Mouse (Mus musculus) brain, embryonic 18.5 days (tissue): ENCODE results near the gene Slc5a6.
"Not testable (repeated sequence)": the region's sequence is repeated elsewhere in the genome, so short reads cannot be mapped to it uniquely, and the experiment has no call there.

Experiments used
- DNase-seq: peaks from one replicate; pipeline ENCODE4 v3.0.0-alpha.2; 2012; ENCODE audit warnings: low read depth, low spot score

Gene Slc5a6

DNA sequence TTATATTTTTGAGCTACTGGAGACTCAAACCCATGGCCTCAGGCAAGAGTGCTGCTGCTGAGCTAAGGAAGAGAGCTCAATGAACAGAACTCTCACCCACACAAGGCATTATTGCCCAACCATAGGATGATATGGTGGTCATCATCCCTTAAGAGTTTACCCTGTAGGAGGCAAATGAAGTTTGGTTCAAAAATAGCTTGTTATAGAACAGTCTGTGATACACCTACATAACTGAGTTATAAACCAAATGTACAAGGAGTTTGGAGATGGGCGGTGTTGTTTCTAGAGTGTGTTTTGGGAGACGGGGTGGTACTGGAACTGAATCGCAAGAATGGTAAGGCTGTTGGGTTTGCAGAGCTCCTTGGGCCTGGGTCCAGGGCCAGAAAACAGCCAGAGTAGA lies 21.1 kb upstream of the Slc5a6 start:
- no peak for DNase-seq

DNA sequence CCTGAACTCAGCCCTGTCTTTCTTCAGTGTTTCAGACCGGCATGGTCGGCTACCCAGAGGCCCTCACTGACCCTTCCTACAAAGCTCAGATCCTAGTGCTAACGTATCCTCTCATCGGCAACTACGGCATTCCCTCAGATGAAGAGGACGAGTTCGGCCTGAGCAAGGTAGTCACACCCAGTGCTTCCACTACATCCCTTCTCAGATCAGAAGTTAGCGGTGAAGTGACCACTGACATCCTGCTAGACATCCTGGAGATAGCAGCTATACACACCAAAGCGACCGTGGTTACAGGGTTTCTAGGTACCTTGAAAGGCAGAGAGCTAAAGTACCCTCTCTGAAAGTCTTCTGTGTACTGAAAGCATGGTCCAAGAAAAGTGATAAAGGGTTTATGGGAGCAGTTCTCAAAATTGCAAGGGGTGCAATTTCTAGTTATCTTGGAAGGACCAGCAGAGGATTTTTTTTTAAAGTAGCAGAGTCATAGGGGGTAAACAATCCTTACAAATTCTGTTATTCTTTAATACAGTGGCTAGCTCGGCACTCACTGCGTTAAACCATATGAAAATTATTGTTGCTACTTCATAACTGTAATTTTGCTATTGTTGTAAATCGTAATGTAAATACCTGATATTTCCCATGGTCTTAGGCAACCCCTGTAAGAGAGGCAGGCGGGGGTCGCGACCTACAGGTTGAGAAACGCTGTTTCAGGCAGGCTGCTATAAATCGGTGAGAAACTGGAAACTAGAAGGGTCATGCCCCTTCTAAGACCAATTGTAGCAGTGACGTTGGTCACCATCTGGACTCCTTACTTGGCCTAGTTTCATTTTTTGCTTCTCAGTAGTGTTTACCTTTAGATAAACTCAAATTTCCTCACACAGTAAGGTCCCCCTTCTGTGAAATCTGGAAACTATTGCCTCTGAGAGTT lies 6.8 kb upstream of the Slc5a6 start:
- DNase-seq: no peak

DNA sequence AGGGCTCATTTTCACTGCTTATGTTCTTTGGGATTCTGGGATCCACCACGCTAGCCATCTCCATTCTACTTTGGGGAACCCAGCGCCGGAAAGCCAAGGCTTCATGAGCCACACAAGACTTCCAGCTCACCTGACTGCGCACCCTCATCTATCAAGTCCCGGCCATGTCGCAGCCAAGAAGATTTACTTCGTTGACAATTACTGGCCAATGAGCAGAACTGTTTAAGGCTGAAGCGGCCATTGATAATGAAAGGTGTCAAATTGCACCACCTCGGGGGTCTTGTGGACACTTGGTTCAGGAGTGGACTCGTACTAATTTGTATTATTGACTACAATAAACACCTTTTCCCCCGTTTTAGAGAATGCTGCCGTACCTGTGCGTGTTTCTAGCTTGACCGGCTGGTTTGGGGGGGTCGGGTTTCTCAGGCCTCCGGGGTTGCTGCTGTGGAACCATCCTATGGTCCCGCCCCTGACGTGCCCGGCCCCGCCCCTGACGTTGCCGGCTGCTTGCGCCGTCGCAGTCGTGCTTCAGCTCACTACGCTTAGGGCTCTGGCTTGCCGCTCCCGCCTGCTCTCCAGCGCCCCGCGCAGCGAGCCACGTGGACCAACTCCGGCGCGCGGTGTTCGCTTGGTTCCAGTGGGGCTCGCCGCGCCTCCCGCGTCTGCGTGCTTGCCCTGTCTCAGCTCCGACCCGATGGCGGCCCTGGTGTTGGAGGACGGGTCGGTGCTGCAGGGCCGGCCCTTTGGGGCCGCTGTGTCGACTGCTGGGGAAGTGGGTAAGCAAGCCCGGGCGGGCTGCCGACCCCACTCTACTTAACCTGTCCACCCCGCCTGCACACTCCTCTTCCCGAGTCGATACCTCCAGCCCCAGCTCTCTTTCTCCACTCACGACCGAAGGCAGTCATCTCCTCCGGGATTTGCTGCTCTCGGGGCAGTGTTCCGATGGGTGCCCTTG lies 5.8 kb upstream of the Slc5a6 start, which contains the start of gene Cad:
TSS of gene Cad (plus strand) at position 520 of the 955 bp plus-strand sequence.
- peak; percentile 81 for DNase-seq

DNA sequence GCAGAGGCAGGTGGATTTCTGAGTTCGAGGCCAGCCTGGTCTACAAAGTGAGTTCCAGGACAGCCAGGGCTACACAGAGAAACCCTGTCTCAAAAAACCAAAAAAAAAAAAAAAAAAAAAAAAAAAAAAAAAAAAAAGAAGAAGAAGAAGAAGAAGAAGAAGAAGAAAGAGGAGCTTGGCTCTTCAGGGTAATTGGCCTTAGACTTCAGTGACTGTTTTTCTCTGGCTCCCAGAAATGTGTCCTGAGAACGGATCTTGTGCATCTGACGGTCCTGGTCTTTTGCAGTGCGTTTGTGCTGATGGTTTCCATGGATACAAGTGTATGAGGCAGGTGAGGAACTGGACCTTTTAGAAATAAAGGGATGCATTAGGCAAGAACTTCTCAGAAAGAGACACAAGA lies 5.0 kb upstream of the Slc5a6 start:
- not testable (repeated sequence) for DNase-seq

DNA sequence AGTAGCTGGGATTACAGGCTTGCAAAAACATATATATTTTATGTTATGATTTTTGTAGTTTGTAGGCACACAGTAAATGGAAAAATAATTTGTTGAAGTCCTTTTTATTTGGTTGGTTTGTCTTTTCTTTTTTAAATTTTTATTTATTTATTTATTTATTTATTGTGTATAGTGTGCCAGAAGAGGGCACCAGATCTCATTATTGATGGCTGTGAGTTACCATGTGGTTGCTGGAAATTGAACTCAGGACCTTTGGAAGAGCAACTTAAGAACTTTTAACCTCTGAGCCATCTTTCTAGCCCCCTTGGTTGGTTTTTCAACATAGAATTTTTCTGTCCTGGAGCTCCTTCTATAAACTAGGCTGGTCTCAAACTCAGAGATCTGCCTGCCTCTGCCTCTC lies 1.7 kb upstream of the Slc5a6 start:
- DNase-seq: no peak

DNA sequence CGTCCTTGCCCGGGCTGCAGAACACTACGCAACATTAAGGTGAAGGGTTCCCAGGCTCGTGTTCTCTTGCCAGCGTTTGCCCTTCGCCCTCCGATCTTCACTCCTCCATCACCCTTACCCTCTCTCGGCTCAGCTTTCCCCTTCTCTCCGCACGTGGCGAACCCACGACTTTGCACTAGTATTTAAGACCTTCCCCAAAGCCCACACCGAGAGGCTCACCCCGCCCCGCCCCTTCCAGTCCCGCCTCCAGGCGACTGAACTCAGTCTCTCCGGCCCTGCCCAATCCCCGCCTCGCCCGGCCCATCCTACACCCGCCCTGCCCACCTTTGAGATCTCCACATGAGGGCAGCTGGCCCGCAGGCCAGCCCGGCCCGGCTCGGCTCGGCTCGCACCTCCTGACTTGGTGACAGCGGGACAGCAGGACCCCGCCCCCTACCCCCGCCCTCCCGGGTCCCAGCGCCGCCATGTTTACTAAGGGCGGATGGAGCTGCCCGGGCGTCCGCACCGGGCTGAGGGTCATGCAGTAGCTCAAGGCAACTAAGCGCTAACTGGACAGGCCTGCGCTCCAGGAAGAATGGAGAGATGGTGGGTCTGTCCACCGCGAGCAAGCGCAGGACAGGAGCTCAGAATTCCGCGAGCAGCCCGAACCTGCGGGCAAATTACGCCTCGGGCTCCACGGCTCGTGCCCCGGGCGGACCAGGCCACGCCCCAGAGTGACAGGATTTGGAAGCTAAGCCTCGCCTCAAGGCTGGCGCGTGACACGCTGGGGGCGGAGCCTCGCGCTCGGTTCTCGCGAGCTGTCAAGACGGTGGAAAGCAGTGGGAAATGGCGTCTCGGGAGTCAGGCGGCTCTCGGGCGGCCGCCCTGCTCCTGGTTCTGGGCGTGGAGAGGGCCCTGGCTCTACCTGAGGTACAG lies 619 bp downstream of the Slc5a6 start, which contains the start of gene Atraid:
TSS of gene Atraid (plus strand) at position 465 of the 915 bp plus-strand sequence.
- DNase-seq: peak; percentile 96

DNA sequence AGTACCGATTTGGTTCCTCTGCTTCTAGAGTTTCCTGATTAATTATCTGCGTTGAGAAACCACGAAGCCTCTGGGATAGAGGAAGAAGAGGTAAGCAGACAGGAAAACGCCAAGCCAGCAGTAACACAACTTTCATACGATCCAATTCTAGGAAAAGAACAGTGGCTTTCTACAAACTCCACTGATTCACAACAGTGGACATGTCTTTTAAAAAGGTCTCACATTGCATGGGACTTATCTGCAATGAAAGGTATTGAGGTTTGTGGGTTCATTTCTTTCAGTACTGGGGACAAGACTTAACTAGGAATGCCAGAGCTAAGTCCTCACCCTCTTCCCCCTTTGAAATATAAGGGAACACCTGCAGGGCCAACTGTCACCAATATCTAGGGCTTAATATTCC lies 1.6 kb downstream of the Slc5a6 start:
- DNase-seq: no peak

DNA sequence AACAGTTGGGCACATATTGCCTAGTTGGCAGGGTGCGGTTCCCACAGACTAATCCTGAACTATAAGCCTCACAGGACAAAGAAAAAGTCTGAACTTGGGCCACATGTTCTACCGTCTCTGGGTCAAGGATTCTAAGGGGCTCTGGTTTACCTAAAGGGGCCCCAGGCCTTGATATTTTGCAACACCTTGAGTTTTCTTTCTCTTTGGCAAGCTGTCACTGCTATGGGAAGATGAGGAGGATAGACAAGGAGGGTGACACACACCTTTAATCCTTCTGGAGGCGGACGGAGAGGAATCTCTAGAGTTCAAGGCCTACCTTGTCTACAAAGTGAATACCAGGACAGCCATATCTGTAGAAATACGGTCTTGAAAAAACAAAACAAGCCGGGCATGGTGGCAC lies 2.3 kb downstream of the Slc5a6 start:
- no peak for DNase-seq

DNA sequence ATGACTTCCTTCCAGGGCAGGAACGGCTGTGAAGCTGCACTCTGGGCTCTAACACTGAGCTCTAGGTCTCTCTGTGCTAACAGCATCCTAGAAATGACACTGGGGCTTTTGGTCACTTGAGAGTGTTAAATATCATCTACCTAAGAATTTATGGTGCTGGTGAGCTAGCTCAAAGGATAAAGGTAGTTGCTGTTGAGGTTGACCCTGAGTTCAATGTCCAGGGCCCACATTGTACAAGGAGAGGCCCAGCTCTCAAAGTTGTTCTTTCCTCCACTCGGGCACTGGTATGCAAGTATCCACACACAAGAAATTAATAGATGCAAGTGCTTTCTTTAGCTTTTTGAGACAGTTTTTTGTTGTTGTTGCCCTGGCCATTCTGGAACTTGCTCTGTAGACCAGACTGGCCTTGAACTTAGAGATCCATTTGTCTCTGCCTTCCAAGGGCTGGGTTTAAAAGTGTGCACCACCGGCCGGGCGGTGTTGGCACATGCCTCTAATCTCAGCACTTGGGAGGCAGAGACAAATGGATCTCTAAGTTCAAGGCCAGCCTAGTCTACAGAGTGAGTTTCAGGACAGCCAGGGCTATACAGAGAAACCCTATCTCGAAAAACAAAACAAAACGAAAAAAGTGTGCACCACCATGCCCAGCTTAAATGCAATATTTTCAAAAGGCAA lies 10.4 kb downstream of the Slc5a6 start:
- DNase-seq: no peak

DNA sequence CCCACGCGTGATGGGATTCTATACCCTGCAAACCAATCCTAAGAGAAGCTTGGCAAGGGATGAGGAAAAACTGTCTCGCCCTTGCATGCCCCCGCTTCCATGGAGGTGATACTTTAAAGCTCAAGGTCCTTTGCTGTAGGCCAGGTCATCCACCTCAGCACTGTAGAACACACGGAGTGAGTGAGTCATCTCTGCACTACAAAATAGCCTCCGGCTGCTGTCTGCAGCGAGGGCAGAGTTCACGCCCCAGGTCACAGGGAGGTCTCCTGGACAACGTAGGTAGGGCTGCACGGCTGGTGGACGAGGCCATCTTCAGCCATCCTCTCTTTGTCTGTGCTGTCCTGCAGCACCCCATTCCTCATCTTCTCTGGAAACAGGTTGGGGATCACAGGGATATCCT lies 12.2 kb downstream of the Slc5a6 start:
- not testable (repeated sequence) for DNase-seq

DNA sequence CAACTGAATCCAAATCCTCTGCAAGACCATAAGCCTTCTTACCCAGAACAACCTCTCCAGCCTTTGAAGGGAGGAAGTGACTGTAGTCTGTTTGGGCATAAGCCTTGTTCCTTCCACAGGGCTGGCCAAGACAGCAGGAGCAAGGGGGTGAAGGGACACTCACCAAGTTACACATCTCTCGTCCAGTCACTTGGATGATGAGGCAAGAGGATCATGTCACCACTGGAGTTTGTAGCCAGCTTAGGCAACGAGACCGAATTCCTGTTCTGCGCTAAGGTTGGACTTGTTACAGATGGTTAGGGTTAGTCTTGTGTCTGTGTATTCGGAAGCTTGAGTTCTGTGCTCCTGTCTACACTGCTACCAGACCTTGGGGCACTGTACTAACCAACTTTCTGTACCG lies 14.1 kb downstream of the Slc5a6 start:
- no peak for DNase-seq

DNA sequence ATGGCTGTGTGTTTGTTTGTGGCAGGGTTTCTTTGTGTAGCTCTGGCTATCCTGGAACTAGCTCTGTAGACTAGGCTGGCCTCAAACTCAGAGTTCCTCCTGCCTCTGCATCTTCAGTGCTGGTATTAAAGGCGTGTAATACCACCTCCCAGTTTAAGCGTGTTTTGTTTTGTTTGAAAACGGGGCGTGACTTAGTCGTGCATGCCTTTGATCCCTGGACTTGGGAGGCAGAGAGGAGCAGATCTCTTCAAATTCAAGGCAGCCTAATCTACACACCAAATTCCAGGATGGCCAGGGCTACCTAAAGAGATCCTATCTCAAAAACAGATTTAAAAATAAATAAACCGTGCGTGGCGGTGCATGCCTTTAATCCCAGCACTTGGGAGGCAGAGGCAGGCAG lies 17.2 kb downstream of the Slc5a6 start:
- DNase-seq: no peak

DNA sequence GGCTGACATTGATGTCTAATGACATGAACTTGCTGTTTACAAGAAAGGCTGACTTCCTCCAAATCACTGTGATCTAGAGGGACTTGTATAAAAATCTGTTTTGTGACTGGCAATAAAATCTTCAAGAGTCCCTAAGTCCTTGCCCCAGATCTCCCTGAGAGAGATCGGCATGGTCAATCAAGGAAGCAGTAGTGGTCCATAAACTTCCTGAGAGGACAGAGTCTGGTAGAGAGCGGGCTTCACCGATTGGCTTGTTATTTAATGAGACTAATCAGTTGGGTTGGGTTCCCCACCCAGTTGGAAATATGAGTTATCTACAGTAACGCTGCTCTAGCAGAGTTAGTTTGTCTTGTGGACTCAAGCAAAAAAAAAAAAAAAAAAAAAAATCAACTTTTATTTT lies 17.8 kb downstream of the Slc5a6 start:
- no peak for DNase-seq

DNA sequence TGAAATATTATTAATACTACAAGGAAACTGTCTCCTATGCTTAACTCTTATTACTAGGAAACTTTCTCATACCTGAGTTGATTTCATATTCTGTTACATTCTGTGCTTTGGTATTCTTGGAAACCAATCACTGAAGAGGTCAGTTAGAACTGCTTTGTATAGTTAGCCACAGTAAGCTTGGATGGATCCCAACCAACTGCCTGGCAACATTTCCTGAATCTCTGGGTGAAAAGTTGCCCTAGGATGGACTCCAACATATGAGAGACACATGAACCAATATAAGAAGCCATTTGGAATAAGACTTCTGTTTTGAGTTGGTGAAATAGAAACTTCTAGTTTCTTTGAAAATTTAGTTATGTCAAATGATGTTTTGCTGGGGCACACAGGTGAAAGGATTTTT lies 24.1 kb downstream of the Slc5a6 start:
- no peak for DNase-seq

DNA sequence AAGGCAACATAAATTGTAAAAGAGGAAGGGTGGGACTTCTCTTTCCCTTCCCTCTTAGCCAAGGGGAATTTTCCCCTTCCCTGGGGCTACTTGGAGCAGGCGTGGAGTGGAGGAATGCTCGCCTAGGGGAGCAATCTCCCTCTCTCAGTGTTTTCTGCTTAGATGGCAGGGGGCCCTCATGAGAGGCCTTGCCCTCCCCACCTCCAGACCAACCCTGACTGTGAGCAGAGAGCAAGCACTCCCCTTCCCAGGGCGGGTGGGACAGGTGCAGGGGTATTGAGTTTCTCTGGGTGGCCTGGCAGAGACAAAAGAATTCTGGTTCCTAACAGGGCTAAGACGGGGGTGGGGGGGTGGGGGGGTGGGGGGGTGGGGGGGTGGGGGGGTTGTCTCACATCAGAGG lies 25.5 kb downstream of the Slc5a6 start:
- no peak for DNase-seq

DNA sequence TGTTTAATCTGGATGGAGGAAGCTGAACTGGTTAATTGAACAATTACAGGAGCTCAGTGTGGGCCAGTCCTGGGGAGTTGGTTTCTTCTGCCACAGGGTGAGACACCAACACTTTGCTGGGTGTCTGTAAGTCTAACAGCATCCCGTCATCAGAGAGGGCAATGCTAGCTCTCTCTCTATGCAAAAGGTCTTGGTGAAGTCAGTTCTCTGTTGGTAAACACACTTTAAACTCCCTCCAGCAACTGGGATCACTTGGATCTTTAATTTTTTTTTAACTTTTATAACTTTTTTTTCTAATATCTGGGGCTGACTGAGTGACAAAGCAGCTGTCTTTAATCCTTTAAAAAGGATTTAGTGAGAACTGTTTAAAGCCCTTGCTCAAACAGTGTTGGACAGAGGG lies 26.0 kb downstream of the Slc5a6 start:
- no peak for DNase-seq

DNA sequence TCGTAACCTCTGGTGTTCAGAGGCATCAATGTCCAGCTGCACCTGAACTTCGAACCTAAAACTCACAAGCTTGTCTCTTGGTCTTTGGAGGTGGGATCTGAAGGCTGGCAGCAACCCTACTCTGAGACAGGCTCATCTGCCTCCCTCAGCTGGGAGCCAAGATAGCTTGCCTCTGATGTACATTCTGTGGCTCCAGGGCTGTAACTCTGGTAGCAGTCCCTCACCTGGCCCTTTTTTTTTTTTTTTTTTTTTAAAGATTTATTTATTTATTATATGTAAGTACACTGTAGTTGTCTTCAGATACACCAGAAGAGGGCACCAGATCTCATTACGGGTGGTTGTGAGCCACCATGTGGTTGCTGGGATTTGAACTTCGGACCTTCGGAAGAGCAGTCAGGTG lies 26.9 kb downstream of the Slc5a6 start:
- not testable (repeated sequence) for DNase-seq

DNA sequence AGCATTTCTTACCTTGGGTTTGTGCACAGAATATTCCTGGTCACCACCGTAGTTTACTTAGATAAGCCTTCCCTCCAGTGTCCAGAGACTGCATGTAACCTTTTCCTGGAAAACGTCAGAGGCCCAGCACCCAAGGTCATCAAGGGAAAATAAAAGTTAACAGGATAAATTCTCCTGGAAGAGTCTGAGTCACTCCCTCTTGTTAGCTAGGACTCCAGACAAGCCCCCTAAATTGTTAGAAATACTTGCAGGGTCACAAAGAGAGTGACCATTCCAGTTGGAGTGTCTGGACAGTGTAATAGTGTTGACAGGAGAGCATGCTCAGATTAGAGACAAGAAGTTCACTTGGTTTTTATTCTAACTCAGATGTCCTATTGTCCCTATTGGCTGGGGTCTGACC lies 32.8 kb downstream of the Slc5a6 start:
- no peak for DNase-seq

DNA sequence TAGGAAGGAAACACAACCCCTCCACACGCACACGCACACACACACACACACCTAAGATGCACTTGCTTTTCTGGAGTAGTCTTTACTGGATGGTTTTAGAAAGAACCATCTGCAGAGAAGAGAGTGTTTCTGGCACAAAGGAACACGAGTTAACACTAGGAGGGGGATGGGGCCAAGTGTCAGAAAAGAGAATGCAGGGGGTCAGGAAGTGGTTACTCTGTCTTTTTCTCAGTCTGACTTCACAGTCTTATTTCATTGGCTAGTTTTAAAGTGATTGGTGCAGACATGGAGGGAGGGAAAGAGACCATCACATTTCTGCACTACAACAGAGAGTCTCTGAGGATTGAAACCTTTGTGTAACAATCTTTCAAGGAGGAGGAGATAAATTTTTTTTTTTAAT lies 36.0 kb downstream of the Slc5a6 start:
- DNase-seq: no peak

DNA sequence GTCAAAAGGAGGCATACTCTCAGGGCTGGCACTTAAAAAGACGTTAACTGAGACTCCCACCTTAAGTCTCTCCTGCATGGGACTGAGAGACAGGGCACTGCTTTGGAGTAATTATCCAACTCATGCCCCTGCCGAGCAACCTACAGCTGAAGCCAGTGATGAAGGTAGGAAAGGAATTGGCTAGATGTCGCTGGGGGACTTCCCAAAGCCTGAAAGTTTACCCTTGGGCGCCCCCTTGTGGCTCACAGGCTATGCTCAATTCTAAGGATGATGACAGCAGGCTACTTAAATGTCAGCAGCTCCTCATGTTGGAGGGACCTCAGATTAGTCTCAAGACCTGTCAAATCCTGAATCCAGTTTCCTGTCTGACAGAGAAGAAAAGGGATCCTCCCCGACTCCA lies 44.5 kb downstream of the Slc5a6 start:
- peak; percentile 65 for DNase-seq

DNA sequence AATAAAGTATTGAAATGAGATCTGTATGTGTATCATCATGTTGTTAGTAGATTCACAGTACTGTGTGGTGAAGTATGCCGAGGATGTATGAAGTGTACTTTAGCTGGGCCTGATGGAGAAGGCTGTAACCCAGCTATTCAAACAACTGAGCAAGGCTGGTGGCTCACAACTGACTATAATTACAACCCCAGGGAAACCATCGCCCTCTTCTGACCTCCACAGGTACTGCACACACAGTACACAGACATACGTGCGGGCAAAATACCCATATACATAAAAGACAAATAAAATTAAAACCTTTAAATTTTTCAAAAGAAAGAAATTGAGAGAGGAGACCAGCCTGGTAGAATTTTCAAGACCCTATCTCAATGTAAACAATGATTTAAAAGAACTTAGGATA lies 47.2 kb downstream of the Slc5a6 start:
- no peak for DNase-seq
